Mouse (Mus musculus): Measurements from ENCODE around the gene Ice1.

Ice1 gene

GRCm38 (mm10) chr13:70599964-70600619 is 37.3 kb downstream of the Ice1 start:
- in situ Hi-C loops (cut with MboI; ENCODE audit: low pct_unique_long_range_greater_than_20kb in 1 of 2, low sequenced_read_pairs in 2 of 2, unreplicated experiment in 1 of 2) = loop anchor here in 1 of 2 experiments (25.0 kb wide), 1 partner anchor 1088 kb away; no protein-coding TSS in a partner anchor

GRCm38 (mm10) chr13:70598941-70599340 is 38.5 kb downstream of the Ice1 start:
- in situ Hi-C loops (cut with MboI; ENCODE audit: low pct_unique_long_range_greater_than_20kb in 1 of 2, low sequenced_read_pairs in 2 of 2, unreplicated experiment in 1 of 2) = loop anchor here in 1 of 2 experiments (25.0 kb wide), 1 partner anchor 1087 kb away; no protein-coding TSS in a partner anchor

GRCm38 (mm10) chr13:70596901-70597300 is 40.5 kb downstream of the Ice1 start:
- in situ Hi-C loops (cut with MboI; ENCODE audit: low pct_unique_long_range_greater_than_20kb in 1 of 2, low sequenced_read_pairs in 2 of 2, unreplicated experiment in 1 of 2) = loop anchor here in 1 of 2 experiments (25.0 kb wide), 1 partner anchor 1085 kb away; no protein-coding TSS in a partner anchor

- in situ Hi-C loops (cut with MboI; ENCODE audit: low pct_unique_long_range_greater_than_20kb in 1 of 2, low sequenced_read_pairs in 2 of 2, unreplicated experiment in 1 of 2) = loop anchor here in 1 of 2 experiments (25.0 kb wide), 1 partner anchor 1078 kb away; no protein-coding TSS in a partner anchor
Observed at GRCm38 (mm10) chr13:70590248-70590762, 47.1 kb downstream of the Ice1 start.

- in situ Hi-C loops (cut with MboI; ENCODE audit: low pct_unique_long_range_greater_than_20kb in 1 of 2, low sequenced_read_pairs in 2 of 2, unreplicated experiment in 1 of 2) = loop anchor here in 1 of 2 experiments (25.0 kb wide), 1 partner anchor 1075 kb away; no protein-coding TSS in a partner anchor
Observed at GRCm38 (mm10) chr13:70586969-70587368, 50.5 kb downstream of the Ice1 start.

GRCm38 (mm10) chr13:70582517-70582916 is 54.9 kb downstream of the Ice1 start:
- in situ Hi-C loops (cut with MboI; ENCODE audit: low pct_unique_long_range_greater_than_20kb in 1 of 2, low sequenced_read_pairs in 2 of 2, unreplicated experiment in 1 of 2) = loop anchor here in 1 of 2 experiments (25.0 kb wide), 1 partner anchor 1070 kb away; no protein-coding TSS in a partner anchor

GRCm38 (mm10) chr13:70581509-70581908 is 55.9 kb downstream of the Ice1 start:
- in situ Hi-C loops (cut with MboI; ENCODE audit: low pct_unique_long_range_greater_than_20kb in 1 of 2, low sequenced_read_pairs in 2 of 2, unreplicated experiment in 1 of 2) = loop anchor here in 1 of 2 experiments (25.0 kb wide), 1 partner anchor 1069 kb away; no protein-coding TSS in a partner anchor

GRCm38 (mm10) chr13:70574216-70574615 is 63.2 kb downstream of the Ice1 start:
- in situ Hi-C loops (cut with MboI; ENCODE audit: low pct_unique_long_range_greater_than_20kb in 1 of 2, low sequenced_read_pairs in 2 of 2, unreplicated experiment in 1 of 2) = no loop called here

- in situ Hi-C loops (cut with MboI; ENCODE audit: low pct_unique_long_range_greater_than_20kb in 1 of 2, low sequenced_read_pairs in 2 of 2, unreplicated experiment in 1 of 2) = no loop called here
Observed at GRCm38 (mm10) chr13:70567889-70568288, 69.5 kb downstream of the Ice1 start.

GRCm38 (mm10) chr13:70553456-70553855 is 84.0 kb downstream of the Ice1 start:
- in situ Hi-C loops (cut with MboI; ENCODE audit: low pct_unique_long_range_greater_than_20kb in 1 of 2, low sequenced_read_pairs in 2 of 2, unreplicated experiment in 1 of 2) = no loop called here

GRCm38 (mm10) chr13:70547457-70547856 is 90.0 kb downstream of the Ice1 start:
- in situ Hi-C loops (cut with MboI; ENCODE audit: low pct_unique_long_range_greater_than_20kb in 1 of 2, low sequenced_read_pairs in 2 of 2, unreplicated experiment in 1 of 2) = no loop called here

GRCm38 (mm10) chr13:70545261-70545660 is 92.2 kb downstream of the Ice1 start:
- in situ Hi-C loops (cut with MboI; ENCODE audit: low pct_unique_long_range_greater_than_20kb in 1 of 2, low sequenced_read_pairs in 2 of 2, unreplicated experiment in 1 of 2) = no loop called here

- in situ Hi-C loops (cut with MboI; ENCODE audit: low pct_unique_long_range_greater_than_20kb in 1 of 2, low sequenced_read_pairs in 2 of 2, unreplicated experiment in 1 of 2) = no loop called here
Observed at GRCm38 (mm10) chr13:70539842-70540241, 97.6 kb downstream of the Ice1 start.

GRCm38 (mm10) chr13:70533412-70533811 is 104.0 kb downstream of the Ice1 start:
- in situ Hi-C loops (cut with MboI; ENCODE audit: low pct_unique_long_range_greater_than_20kb in 1 of 2, low sequenced_read_pairs in 2 of 2, unreplicated experiment in 1 of 2) = no loop called here

GRCm38 (mm10) chr13:70532719-70533118 is 104.7 kb downstream of the Ice1 start:
- in situ Hi-C loops (cut with MboI; ENCODE audit: low pct_unique_long_range_greater_than_20kb in 1 of 2, low sequenced_read_pairs in 2 of 2, unreplicated experiment in 1 of 2) = no loop called here

GRCm38 (mm10) chr13:70517651-70518050 is 119.8 kb downstream of the Ice1 start:
- in situ Hi-C loops (cut with MboI; ENCODE audit: low pct_unique_long_range_greater_than_20kb in 1 of 2, low sequenced_read_pairs in 2 of 2, unreplicated experiment in 1 of 2) = no loop called here

GRCm38 (mm10) chr13:70515004-70515403 is 122.4 kb downstream of the Ice1 start:
- in situ Hi-C loops (cut with MboI; ENCODE audit: low pct_unique_long_range_greater_than_20kb in 1 of 2, low sequenced_read_pairs in 2 of 2, unreplicated experiment in 1 of 2) = no loop called here

GRCm38 (mm10) chr13:70510199-70510598 is 127.2 kb downstream of the Ice1 start:
- in situ Hi-C loops (cut with MboI; ENCODE audit: low pct_unique_long_range_greater_than_20kb in 1 of 2, low sequenced_read_pairs in 2 of 2, unreplicated experiment in 1 of 2) = no loop called here

GRCm38 (mm10) chr13:70509375-70510016 is 127.9 kb downstream of the Ice1 start:
- in situ Hi-C loops (cut with MboI; ENCODE audit: low pct_unique_long_range_greater_than_20kb in 1 of 2, low sequenced_read_pairs in 2 of 2, unreplicated experiment in 1 of 2) = no loop called here
